Mouse (Mus musculus) layer of hippocampus, adult 8-10 months (tissue): ENCODE data around the gene Ccdc39. TPM values are rescaled to one million over a fixed set of nuclear protein-coding genes. Genes with fewer than 3 reads are reported as not detected.

Experiments used
- DNase-seq, 2 experiments: peaks; one replicate each; pipeline ENCODE4 v3.0.0; 2022; ENCODE audit warnings: low spot score in 2 of 2
- total RNA-seq, 4 experiments: library from RNA; stranded (reverse); gene quantifications; 2 replicates each; pipeline ENCODE4 v1.2.4; 2022

Ccdc39 gene
- total RNA-seq = 10 to 100 TPM; 22.9 to 30.3 (median 27.3) TPM

- DNase-seq = peak; percentile 79 to 80
Measured at GRCm38 (mm10) chr3:33843801-33844632, at the start of gene Ccdc39. TSS of gene Ccdc39 (minus strand) at chr3:33844310.

- no peak for DNase-seq
Measured at GRCm38 (mm10) chr3:33893433-33893832, 49.3 kb upstream of the Ccdc39 start.

GRCm38 (mm10) chr3:33887438-33887837 lies 43.3 kb upstream of the Ccdc39 start:
- no peak for DNase-seq

GRCm38 (mm10) chr3:33883105-33883504 lies 39.0 kb upstream of the Ccdc39 start:
- no peak for DNase-seq

GRCm38 (mm10) chr3:33882695-33883094 lies 38.6 kb upstream of the Ccdc39 start:
- no peak for DNase-seq

GRCm38 (mm10) chr3:33878661-33879060 lies 34.6 kb upstream of the Ccdc39 start:
- DNase-seq = no peak

- DNase-seq = no peak
Measured at GRCm38 (mm10) chr3:33874456-33875286, 30.6 kb upstream of the Ccdc39 start.

- DNase-seq = no peak
Measured at GRCm38 (mm10) chr3:33873837-33874236, 29.7 kb upstream of the Ccdc39 start.

GRCm38 (mm10) chr3:33873366-33873765 lies 29.3 kb upstream of the Ccdc39 start:
- peak; percentile 17 for DNase-seq

- DNase-seq = no peak
Measured at GRCm38 (mm10) chr3:33864000-33864540, 20.0 kb upstream of the Ccdc39 start.

GRCm38 (mm10) chr3:33858939-33859338 lies 14.8 kb upstream of the Ccdc39 start:
- DNase-seq = no peak

- peak in 1 of 2 experiments; percentile 30 for DNase-seq
Measured at GRCm38 (mm10) chr3:33853062-33853461, 9.0 kb upstream of the Ccdc39 start.

- no peak for DNase-seq
Measured at GRCm38 (mm10) chr3:33850856-33851255, 6.7 kb upstream of the Ccdc39 start.

GRCm38 (mm10) chr3:33846639-33847038 lies 2.5 kb upstream of the Ccdc39 start:
- no peak for DNase-seq

- DNase-seq = no peak
Measured at GRCm38 (mm10) chr3:33838877-33839276, 5.2 kb downstream of the Ccdc39 start.

GRCm38 (mm10) chr3:33836576-33836975 lies 7.5 kb downstream of the Ccdc39 start:
- DNase-seq = no peak

- DNase-seq = no peak
Measured at GRCm38 (mm10) chr3:33832351-33832750, 11.8 kb downstream of the Ccdc39 start.

- DNase-seq = no peak
Measured at GRCm38 (mm10) chr3:33824135-33824946, 19.8 kb downstream of the Ccdc39 start.

- no peak for DNase-seq
Measured at GRCm38 (mm10) chr3:33807151-33807550, 37.0 kb downstream of the Ccdc39 start.

GRCm38 (mm10) chr3:33800513-33800820 lies 43.6 kb downstream of the Ccdc39 start:
- DNase-seq = peak in 1 of 2 experiments; percentile 14
